Mouse (Mus musculus): ENCODE results near the gene Kcnj12. TPM values are rescaled to one million over a fixed set of nuclear protein-coding genes. Genes with fewer than 3 reads are reported as not detected.

Gene Kcnj12
- polyA plus RNA-seq, 2 experiments = 0.06 TPM; not detected in 1

DNA sequence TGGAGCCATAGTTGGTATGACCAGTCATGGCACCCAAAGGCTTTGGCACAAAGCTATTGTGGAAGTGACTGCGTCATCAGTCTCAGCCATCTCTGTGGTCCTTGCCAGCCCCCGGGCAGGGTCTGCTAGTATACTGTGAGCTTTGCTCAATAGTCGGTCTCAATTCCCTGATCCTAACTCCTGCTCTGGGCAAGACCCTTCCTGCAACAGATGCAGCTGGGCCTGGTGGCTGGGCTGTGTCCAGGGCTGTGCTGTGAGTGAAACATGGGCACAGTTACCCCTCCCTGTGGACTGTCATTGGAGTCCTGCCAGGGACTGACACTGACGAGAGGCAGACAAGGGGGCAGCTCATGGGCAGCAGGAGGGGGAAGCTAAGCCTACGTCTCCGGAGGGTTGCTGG, 2.6 kb downstream of the Kcnj12 start:
- no peak for DNase-seq (ENCODE audit: low read depth in 3 of 3, low spot score in 3 of 3)
- H3K27me3 ChIP-seq (ENCODE audit: control insufficient read depth, insufficient read depth, low read length) = peaks cover 37% of the 10 kb centered on the region
- H3K4me2 ChIP-seq (ENCODE audit: low read depth) = no peak overlapping the region
- no peaks in the 10 kb centered on the region for H3K9me3 ChIP-seq (ENCODE audit: control insufficient read depth, low read length)
- 60% methylated on average over 6 of the region's 6 CpGs for WGBS (ENCODE audit: insufficient replicate concordance)
- TF ChIP-seq EP300 (IDR thresholded peaks at IDR 0.05; ENCODE audit: low read depth) = no peak
- TF ChIP-seq CTCF (IDR thresholded peaks at IDR 0.05; ENCODE audit: low read depth) = no peak
- no peak overlapping the region for H3K27ac ChIP-seq
- no peaks in the 10 kb centered on the region for H3K4me1 ChIP-seq (replicated peaks; ENCODE audit: control insufficient read depth in 2 of 2, insufficient read depth in 2 of 2, low read length in 1 of 2)
- H3K4me3 ChIP-seq (ENCODE audit: insufficient read depth in 1 of 2, low read depth in 2 of 2, low read length in 2 of 2) = no peak overlapping the region
- H3K36me3 ChIP-seq (replicated peaks; ENCODE audit: control insufficient read depth, insufficient read depth, low read depth) = no peaks in the 10 kb centered on the region
- no peak for ATAC-seq (ENCODE audit: insufficient read depth)
- no peak overlapping the region for H3K9ac ChIP-seq (replicated peaks)

GRCm38 (mm10) chr11:61025594-61025993, 3.2 kb downstream of the Kcnj12 start:
- Histone ChIP-seq H3K4me3 (ENCODE audit: insufficient read depth in 1 of 2, low read depth in 2 of 2, low read length in 2 of 2) (no peak overlapping the region), H3K27me3 (ENCODE audit: control insufficient read depth, insufficient read depth, low read length) (peaks cover 36% of the 10 kb centered on the region), H3K27ac (no peak overlapping the region), H3K4me1 (replicated peaks; ENCODE audit: control insufficient read depth in 2 of 2, insufficient read depth in 2 of 2, low read length in 1 of 2) (no peaks in the 10 kb centered on the region), H3K9ac (replicated peaks) (no peak overlapping the region), H3K4me2 (ENCODE audit: low read depth) (no peak overlapping the region), H3K9me3 (ENCODE audit: control insufficient read depth, low read length) (no peaks in the 10 kb centered on the region), H3K36me3 (replicated peaks; ENCODE audit: control insufficient read depth, insufficient read depth, low read depth) (no peaks in the 10 kb centered on the region)
- DNase-seq (ENCODE audit: low read depth in 3 of 3, low spot score in 3 of 3) (no peak), ATAC-seq (ENCODE audit: insufficient read depth) (no peak)
- WGBS (ENCODE audit: insufficient replicate concordance) = 54% methylated on average over 7 of the region's 7 CpGs
- TF ChIP-seq EP300 (IDR thresholded peaks at IDR 0.05; ENCODE audit: low read depth) = no peak
- TF ChIP-seq CTCF (IDR thresholded peaks at IDR 0.05; ENCODE audit: low read depth) = no peak

DNA sequence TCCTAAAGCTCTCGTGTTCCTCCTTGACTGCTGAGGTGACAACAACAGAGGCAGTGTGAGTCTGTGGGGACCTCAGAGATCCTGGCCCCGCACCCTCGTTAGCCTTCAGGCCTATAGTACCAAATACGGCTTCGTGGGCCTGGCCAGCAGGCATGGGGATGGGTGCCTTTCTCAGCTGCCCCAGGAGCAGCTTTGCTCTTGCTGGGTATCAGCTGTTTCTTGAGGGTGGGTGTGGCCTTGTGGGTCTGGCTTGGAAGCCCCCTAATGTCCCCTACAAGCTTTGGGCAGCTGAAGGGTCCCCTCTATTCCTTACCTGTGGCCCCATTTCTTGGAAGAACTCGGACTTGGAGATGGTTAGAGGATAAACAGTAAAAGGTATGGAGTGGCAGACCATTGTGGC, 4.0 kb downstream of the Kcnj12 start:
- DNase-seq (ENCODE audit: low read depth in 3 of 3, low spot score in 3 of 3) (no peak), ATAC-seq (ENCODE audit: insufficient read depth) (no peak)
- H3K27ac ChIP-seq = no peak overlapping the region
- no peaks in the 10 kb centered on the region for H3K36me3 ChIP-seq (replicated peaks; ENCODE audit: control insufficient read depth, insufficient read depth, low read depth)
- no peak overlapping the region for H3K4me2 ChIP-seq (ENCODE audit: low read depth)
- 61% methylated on average over 6 of the region's 6 CpGs for whole genome bisulfite sequencing (ENCODE audit: insufficient replicate concordance)
- peaks cover 30% of the 10 kb centered on the region for H3K27me3 ChIP-seq (ENCODE audit: control insufficient read depth, insufficient read depth, low read length)
- no peak overlapping the region for H3K9ac ChIP-seq (replicated peaks)
- TF ChIP-seq CTCF (IDR thresholded peaks at IDR 0.05; ENCODE audit: low read depth) (no peak), EP300 (IDR thresholded peaks at IDR 0.05; ENCODE audit: low read depth) (no peak)
- no peaks in the 10 kb centered on the region for H3K4me1 ChIP-seq (replicated peaks; ENCODE audit: control insufficient read depth in 2 of 2, insufficient read depth in 2 of 2, low read length in 1 of 2)
- H3K9me3 ChIP-seq (ENCODE audit: control insufficient read depth, low read length) = no peaks in the 10 kb centered on the region
- no peak overlapping the region for H3K4me3 ChIP-seq (ENCODE audit: insufficient read depth in 1 of 2, low read depth in 2 of 2, low read length in 2 of 2)

- H3K9me3 ChIP-seq (ENCODE audit: control insufficient read depth, low read length) = no peaks in the 10 kb centered on the region
- no peak overlapping the region for H3K9ac ChIP-seq (replicated peaks)
- H3K4me3 ChIP-seq (ENCODE audit: insufficient read depth in 1 of 2, low read depth in 2 of 2, low read length in 2 of 2) = no peak overlapping the region
- H3K27me3 ChIP-seq (ENCODE audit: control insufficient read depth, insufficient read depth, low read length) = peaks cover 23% of the 10 kb centered on the region
- no peaks in the 10 kb centered on the region for H3K4me1 ChIP-seq (replicated peaks; ENCODE audit: control insufficient read depth in 2 of 2, insufficient read depth in 2 of 2, low read length in 1 of 2)
- ATAC-seq (ENCODE audit: insufficient read depth) = no peak
- no peak for DNase-seq (ENCODE audit: low read depth in 3 of 3, low spot score in 3 of 3)
- TF ChIP-seq EP300 (IDR thresholded peaks at IDR 0.05; ENCODE audit: low read depth) = no peak
- TF ChIP-seq CTCF (IDR thresholded peaks at IDR 0.05; ENCODE audit: low read depth) = no peak
- no peak overlapping the region for H3K4me2 ChIP-seq (ENCODE audit: low read depth)
- no peak overlapping the region for H3K27ac ChIP-seq
- no peaks in the 10 kb centered on the region for H3K36me3 ChIP-seq (replicated peaks; ENCODE audit: control insufficient read depth, insufficient read depth, low read depth)
- 79% methylated on average over 4 of the region's 4 CpGs for WGBS (ENCODE audit: insufficient replicate concordance)
Observed at GRCm38 (mm10) chr11:61027160-61027559, 4.8 kb downstream of the Kcnj12 start.

GRCm38 (mm10) chr11:61028211-61028950, 6.0 kb downstream of the Kcnj12 start:
- WGBS (ENCODE audit: insufficient replicate concordance) = 62% methylated on average over 11 of the region's 11 CpGs
- ATAC-seq (ENCODE audit: insufficient read depth) (no peak), DNase-seq (ENCODE audit: low read depth in 3 of 3, low spot score in 3 of 3) (no peak)
- H3K9ac ChIP-seq (replicated peaks) = no peak overlapping the region
- H3K27me3 ChIP-seq (ENCODE audit: control insufficient read depth, insufficient read depth, low read length) = peaks cover 10% of the 10 kb centered on the region
- no peak overlapping the region for H3K4me3 ChIP-seq (ENCODE audit: insufficient read depth in 1 of 2, low read depth in 2 of 2, low read length in 2 of 2)
- no peaks in the 10 kb centered on the region for H3K9me3 ChIP-seq (ENCODE audit: control insufficient read depth, low read length)
- H3K27ac ChIP-seq = no peak overlapping the region
- H3K4me1 ChIP-seq (replicated peaks; ENCODE audit: control insufficient read depth in 2 of 2, insufficient read depth in 2 of 2, low read length in 1 of 2) = no peaks in the 10 kb centered on the region
- H3K4me2 ChIP-seq (ENCODE audit: low read depth) = no peak overlapping the region
- TF ChIP-seq EP300 (IDR thresholded peaks at IDR 0.05; ENCODE audit: low read depth) (no peak), CTCF (IDR thresholded peaks at IDR 0.05; ENCODE audit: low read depth) (no peak)
- H3K36me3 ChIP-seq (replicated peaks; ENCODE audit: control insufficient read depth, insufficient read depth, low read depth) = no peaks in the 10 kb centered on the region
